Mouse (Mus musculus): ENCODE measurements around the gene Pno1. TPM values are rescaled to one million over a fixed set of nuclear protein-coding genes. Genes with fewer than 3 reads are reported as not detected.
"Not testable (repeated sequence)": the region's sequence is repeated elsewhere in the genome, so short reads cannot be mapped to it uniquely, and the experiment has no call there.

Gene Pno1
- 60.2 and 67.2 TPM in 2 replicates for polyA plus RNA-seq (2011; ENCODE audit: insufficient read length, low read depth, missing spikeins)

DNA sequence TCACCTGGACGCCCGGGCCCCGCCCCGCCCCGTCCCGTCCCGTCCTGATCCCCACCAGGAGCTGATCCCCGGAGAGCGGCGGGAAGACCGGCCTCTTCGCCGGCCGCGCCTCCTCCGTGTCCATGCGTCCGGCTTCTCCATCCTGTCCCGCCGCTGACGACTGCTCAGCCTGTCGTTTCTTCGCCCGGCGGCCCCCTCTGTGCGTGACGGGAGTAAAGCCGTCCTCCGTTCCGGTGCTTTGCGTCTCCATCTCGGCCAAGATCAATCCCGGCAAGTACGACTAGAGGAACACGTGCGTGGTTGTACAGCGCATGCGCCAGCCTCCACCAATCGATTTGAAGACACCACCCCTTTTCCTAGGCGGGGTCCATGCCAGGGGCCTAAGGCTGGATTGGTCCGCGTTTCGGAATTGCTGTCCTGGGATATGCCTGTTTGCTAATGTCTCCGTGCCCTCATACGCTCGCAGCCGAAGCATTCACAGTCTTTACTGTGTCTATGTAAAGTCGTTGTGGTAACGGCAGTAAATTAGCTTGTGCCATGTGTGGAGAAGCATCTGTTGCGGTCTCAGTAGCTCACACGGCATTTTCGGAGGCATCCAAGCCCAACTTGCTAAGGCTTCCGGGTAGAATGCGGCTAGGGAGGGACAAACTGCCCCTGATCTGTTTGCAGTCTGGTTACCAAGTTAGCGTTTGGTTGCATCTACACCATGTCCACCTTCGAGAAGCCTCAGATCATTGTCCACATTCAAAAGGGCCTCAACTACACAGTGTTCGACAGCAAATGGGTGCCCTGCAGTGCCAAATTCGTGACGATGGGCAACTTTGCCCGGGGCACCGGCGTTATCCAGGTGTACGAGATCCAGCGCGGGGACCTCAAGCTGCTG is at the start of gene Pno1:
Gene Pno1 (minus strand): TSS at position 311 of the 883 bp plus-strand sequence.
- TF ChIP-seq CTCF (IDR thresholded peaks at IDR 0.05; ENCODE audit: borderline replicate concordance, insufficient read depth, low read length) (no peak), POLR2A (IDR thresholded peaks at IDR 0.05; ENCODE audit: low read depth, low read length) (peak; percentile 77)

DNA sequence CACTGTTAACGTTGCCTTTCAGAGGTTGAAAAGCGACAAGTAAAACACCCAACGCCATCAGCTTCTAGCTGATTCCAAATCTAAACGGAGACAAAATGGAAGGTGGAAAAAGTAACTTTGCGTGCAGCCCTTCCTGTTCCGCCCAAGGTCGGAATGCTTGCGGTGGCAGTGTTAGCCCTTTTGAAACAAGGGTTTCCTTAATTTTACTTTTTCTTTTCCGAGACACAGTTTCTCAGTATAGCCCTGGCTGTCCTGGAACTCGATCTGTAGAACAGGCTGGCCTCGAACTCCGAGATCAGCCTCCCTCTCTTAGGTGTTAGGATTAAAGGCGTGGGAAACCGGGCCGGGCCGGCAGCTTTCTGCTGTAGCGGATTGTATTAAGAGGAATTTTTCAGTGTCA is 46.5 kb upstream of the Pno1 start:
- peak overlapping the region; percentile 49 for H3K27ac ChIP-seq (ENCODE audit: insufficient read depth, low read length)
- no peak for TF ChIP-seq CTCF (IDR thresholded peaks at IDR 0.05; ENCODE audit: borderline replicate concordance, insufficient read depth, low read length)
- TF ChIP-seq POLR2A (IDR thresholded peaks at IDR 0.05; ENCODE audit: low read depth, low read length) = no peak
- no peaks in the 10 kb centered on the region for H3K4me1 ChIP-seq (ENCODE audit: control insufficient read depth, insufficient read depth, low read length)
- H3K4me3 ChIP-seq (ENCODE audit: insufficient read depth, low read length) = peak overlapping the region; percentile 89

More for the DNA sequence above, at the start of gene Pno1:
- peak within 1 kb of the TSS; percentile 82 for H3K4me3 ChIP-seq (ENCODE audit: insufficient read depth, low read length)
- H3K4me1 ChIP-seq (ENCODE audit: control insufficient read depth, insufficient read depth, low read length) = no peaks in the 10 kb centered on the region
- H3K27ac ChIP-seq (ENCODE audit: insufficient read depth, low read length) = peak within 1 kb of the TSS; percentile 79

DNA sequence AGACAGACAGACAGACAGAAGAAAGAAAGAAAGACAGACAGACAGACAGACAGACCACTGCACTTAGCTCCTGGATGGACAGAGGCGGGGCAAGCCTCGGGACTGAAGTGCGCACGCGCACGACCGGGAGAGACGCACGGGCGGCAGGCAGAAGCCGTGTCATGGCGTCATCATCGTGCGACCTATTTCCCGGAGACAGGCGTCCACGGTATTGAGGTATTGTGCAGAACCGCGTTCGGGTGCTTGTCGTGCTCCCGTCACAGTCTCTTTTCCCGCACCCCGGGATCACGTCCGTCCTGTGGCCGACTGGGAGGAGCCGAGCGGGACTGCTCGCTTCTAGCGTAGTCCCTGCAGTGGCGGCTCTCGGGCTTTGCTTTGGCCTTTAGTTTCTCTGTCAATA is 46.1 kb upstream of the Pno1 start, which contains the start of gene C1d:
Gene C1d (plus strand): TSS at position 137 of the 400 bp plus-strand sequence.
- peak within 1 kb of the TSS; percentile 89 for H3K4me3 ChIP-seq (ENCODE audit: insufficient read depth, low read length)
- TF ChIP-seq POLR2A (IDR thresholded peaks at IDR 0.05; ENCODE audit: low read depth, low read length) = peak; percentile 94
- no peak for TF ChIP-seq CTCF (IDR thresholded peaks at IDR 0.05; ENCODE audit: borderline replicate concordance, insufficient read depth, low read length)
- peak within 1 kb of the TSS; percentile 49 for H3K27ac ChIP-seq (ENCODE audit: insufficient read depth, low read length)
- no peaks in the 10 kb centered on the region for H3K4me1 ChIP-seq (ENCODE audit: control insufficient read depth, insufficient read depth, low read length)

DNA sequence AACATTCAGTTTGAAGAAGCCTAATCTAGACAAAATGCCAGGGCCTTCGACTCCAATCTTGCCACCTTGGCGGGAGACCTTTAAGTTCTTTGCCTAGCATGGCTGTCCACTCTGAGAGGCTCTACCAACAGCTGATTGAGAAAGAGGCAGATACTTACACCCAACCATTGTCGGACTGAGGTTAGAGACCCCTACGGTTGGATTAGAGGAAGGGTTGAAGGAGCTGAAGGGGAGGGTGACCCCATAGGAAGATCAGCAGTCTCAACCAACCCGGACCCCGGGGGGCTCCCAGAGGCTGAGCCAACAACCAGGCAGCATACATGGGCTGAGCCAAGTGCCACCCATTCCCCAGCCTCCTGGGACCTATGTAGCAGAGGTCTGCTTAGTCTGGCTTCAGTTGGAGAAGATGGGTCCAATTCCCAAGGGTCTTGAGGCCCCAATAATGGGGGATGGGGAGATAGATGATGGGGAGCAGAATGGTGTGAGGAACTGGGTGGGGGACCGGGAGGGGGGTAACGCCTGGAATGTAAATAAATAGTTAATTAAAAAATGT is 45.5 kb upstream of the Pno1 start:
- Histone ChIP-seq H3K4me3 (ENCODE audit: insufficient read depth, low read length) (peak overlapping the region; percentile 89), H3K27ac (ENCODE audit: insufficient read depth, low read length) (no peak overlapping the region), H3K4me1 (ENCODE audit: control insufficient read depth, insufficient read depth, low read length) (no peaks in the 10 kb centered on the region)
- TF ChIP-seq CTCF (IDR thresholded peaks at IDR 0.05; ENCODE audit: borderline replicate concordance, insufficient read depth, low read length) = no peak
- no peak for TF ChIP-seq POLR2A (IDR thresholded peaks at IDR 0.05; ENCODE audit: low read depth, low read length)

DNA sequence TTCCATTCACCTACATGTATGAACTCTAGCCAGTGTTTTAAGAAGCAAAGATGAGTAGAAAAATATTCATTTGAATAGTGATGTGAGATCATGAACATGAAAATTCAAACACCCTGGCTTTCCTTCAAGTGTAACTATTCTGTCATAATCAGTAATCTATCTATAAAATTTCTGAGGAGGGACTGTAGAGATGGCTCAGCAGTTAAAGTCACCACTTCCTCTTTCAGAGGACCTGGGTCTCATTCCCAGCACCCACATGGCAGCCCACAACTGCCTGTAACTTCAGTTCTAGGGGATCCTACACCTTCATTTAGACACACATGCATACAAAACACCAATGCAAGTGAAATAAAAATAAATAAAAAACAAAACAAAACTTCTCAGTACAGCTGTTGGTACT is 37.3 kb upstream of the Pno1 start:
- no peaks in the 10 kb centered on the region for H3K4me1 ChIP-seq (ENCODE audit: control insufficient read depth, insufficient read depth, low read length)
- no peak overlapping the region for H3K27ac ChIP-seq (ENCODE audit: insufficient read depth, low read length)
- no peak overlapping the region for H3K4me3 ChIP-seq (ENCODE audit: insufficient read depth, low read length)
- TF ChIP-seq POLR2A (IDR thresholded peaks at IDR 0.05; ENCODE audit: low read depth, low read length) (no peak), CTCF (IDR thresholded peaks at IDR 0.05; ENCODE audit: borderline replicate concordance, insufficient read depth, low read length) (no peak)

DNA sequence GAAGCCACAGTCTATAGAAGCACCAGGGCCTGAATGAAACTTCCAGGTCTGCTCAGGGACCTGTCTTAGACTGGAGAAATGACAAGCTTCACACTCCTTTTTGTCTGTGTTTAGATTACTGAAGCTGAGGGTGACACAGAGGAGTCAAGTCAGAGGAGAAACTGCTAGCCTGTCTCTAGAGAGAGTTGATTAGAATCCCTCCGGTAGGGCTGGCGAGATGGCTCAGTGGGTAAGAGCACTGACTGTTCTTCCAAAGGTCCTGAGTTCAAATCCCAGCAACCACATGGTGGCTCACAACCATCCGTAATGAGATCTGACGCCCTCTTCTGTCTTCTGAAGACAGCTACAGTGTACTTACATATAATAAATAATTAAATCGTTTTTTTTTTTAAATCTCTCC is 27.2 kb upstream of the Pno1 start:
- not testable (repeated sequence) for H3K4me1 ChIP-seq (ENCODE audit: control insufficient read depth, insufficient read depth, low read length); H3K27ac ChIP-seq (ENCODE audit: insufficient read depth, low read length); H3K4me3 ChIP-seq (ENCODE audit: insufficient read depth, low read length)

DNA sequence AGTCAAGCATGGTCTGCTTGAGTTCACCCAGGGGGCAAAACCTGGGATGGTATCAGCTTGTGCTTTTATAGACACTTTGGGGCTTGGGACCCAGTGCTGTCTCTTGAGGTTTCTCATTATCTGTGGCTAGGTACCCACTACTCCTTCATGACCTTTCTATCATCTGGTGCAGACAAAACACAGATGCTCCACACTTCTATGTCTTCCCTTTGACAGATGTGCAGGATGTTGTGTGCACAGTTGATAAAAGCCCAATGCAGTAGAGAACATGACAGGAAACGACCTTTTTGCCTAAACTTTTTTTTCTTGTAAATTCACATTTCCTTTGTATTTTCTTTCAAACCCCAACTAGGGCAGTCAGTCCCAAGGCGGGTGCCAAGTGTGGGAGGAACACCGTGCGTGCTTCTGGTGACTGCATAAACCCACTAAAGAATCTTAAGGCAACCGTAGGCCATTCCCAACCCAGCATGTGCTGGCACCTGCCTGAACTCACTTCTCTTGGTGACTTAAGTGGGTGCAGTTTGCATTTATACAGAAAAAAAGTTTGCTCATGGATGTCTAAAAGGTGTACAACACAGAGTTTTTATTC is 25.2 kb upstream of the Pno1 start:
- Histone ChIP-seq H3K4me1 (ENCODE audit: control insufficient read depth, insufficient read depth, low read length) (no peaks in the 10 kb centered on the region), H3K4me3 (ENCODE audit: insufficient read depth, low read length) (no peak overlapping the region), H3K27ac (ENCODE audit: insufficient read depth, low read length) (no peak overlapping the region)
- TF ChIP-seq POLR2A (IDR thresholded peaks at IDR 0.05; ENCODE audit: low read depth, low read length) (no peak), CTCF (IDR thresholded peaks at IDR 0.05; ENCODE audit: borderline replicate concordance, insufficient read depth, low read length) (no peak)

DNA sequence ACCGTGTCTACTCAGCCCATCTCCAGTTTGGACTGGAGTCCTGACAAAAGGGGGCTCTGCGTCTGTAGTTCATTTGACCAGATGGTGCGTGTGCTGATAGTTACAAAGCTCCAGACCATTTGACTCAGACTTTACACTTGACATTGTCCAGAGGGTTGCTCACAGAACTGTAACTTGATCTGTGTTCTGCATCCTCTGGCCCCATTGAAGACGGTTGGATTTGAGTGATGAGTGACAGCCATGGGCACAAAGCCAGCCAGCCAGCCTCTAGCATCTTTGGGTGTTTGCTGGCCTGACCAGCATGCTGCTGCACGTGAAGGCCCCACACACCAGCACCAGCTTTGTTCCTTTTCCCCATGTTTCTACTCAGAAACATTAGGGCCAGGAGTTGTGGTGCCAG is 21.4 kb upstream of the Pno1 start:
- H3K27ac ChIP-seq (ENCODE audit: insufficient read depth, low read length) = no peak overlapping the region
- TF ChIP-seq CTCF (IDR thresholded peaks at IDR 0.05; ENCODE audit: borderline replicate concordance, insufficient read depth, low read length) (no peak), POLR2A (IDR thresholded peaks at IDR 0.05; ENCODE audit: low read depth, low read length) (no peak)
- H3K4me3 ChIP-seq (ENCODE audit: insufficient read depth, low read length) = no peak overlapping the region
- no peaks in the 10 kb centered on the region for H3K4me1 ChIP-seq (ENCODE audit: control insufficient read depth, insufficient read depth, low read length)

DNA sequence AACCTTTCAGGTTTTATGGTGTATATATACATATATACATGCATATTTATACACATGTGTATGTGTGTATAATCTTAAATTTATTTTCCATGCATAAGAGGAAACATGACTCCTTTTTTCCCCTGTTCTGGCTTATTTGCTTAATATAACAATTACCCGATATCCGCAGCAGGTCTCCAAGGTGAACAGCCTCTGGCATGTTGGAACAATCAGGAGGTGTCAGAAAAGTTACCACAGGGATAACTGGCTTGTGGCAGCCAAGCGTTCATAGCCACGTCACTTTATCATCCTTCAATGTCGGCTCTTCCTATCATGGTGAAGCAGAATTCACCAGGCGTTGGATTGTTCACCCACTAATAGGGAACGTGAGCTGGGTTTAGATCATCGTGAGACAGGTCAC is 9.8 kb upstream of the Pno1 start:
- Histone ChIP-seq H3K27ac (ENCODE audit: insufficient read depth, low read length) (no peak overlapping the region), H3K4me3 (ENCODE audit: insufficient read depth, low read length) (no peak overlapping the region), H3K4me1 (ENCODE audit: control insufficient read depth, insufficient read depth, low read length) (no peaks in the 10 kb centered on the region)
- TF ChIP-seq CTCF (IDR thresholded peaks at IDR 0.05; ENCODE audit: borderline replicate concordance, insufficient read depth, low read length) (no peak), POLR2A (IDR thresholded peaks at IDR 0.05; ENCODE audit: low read depth, low read length) (no peak)

DNA sequence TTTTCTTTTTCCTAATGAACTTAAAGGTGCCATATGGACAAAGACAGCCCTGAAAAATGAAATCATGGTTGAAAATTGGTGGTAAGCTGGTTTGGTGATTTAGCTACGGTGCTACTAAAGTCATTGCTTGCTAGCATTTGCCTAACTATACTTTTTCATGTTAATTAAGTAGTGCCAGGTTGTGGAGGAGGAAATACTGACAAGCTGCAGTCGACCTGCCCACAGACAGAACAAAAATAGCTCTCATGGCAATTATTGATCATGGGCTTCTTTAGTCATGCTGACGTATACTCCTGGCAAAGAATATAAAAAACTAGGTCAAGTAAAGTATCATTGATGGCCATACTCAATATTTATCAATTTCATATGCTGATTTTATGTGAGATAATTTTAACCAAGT is 4.1 kb upstream of the Pno1 start:
- no peak for TF ChIP-seq POLR2A (IDR thresholded peaks at IDR 0.05; ENCODE audit: low read depth, low read length)
- TF ChIP-seq CTCF (IDR thresholded peaks at IDR 0.05; ENCODE audit: borderline replicate concordance, insufficient read depth, low read length) = no peak
- Histone ChIP-seq H3K4me3 (ENCODE audit: insufficient read depth, low read length) (no peak overlapping the region), H3K27ac (ENCODE audit: insufficient read depth, low read length) (no peak overlapping the region), H3K4me1 (ENCODE audit: control insufficient read depth, insufficient read depth, low read length) (no peaks in the 10 kb centered on the region)

Measured in embryonic fibroblast, embryonic 13.5 days (primary cell).